Mouse (Mus musculus): ENCODE results near the gene Shb. TPM values are rescaled to one million over a fixed set of nuclear protein-coding genes. Genes with fewer than 3 reads are reported as not detected.

Gene Shb
- polyA plus RNA-seq, 1 experiment from 2014 or later: 1.2 TPM

DNA sequence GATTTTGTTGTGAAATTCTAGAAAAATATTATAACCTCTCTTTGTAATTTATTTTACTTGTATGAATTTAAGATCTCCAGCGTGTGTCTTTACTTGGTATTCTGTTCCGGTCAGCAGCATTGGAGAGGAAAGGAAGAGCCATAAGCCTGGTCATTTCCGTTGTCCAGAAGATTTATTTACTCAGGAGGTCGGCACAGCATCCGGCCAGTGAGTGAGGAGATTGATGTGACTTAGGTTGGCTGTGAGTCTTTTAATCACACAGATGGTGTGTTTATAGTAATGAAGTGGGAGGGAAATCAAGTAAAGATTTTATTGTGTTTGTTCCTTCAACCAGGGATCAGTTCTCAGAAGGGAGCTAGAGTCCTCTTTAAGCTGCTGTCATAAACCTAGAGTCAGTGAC lies 157.4 kb downstream of the Shb start:
- H3K27me3 ChIP-seq (ENCODE audit: low read depth, poor library complexity, severe bottlenecking): no peaks in the 10 kb centered on the region
- H3K27ac ChIP-seq (replicated peaks): no peak overlapping the region
- 97% methylated on average over 5 of the region's 5 CpGs for WGBS
- no peaks in the 10 kb centered on the region for H3K4me1 ChIP-seq
- no peak for DNase-seq (ENCODE audit: low spot score)
- H3K9me3 ChIP-seq (replicated peaks): no peaks in the 10 kb centered on the region
- peaks cover 78% of the 10 kb centered on the region for H3K36me3 ChIP-seq
- H3K4me3 ChIP-seq: no peak overlapping the region

Small RNAs within 50 kb of the gene (microRNA-seq; reads per million reads assigned to microRNA genes)
- gene Gm22518 (not detected), gene Gm25692 (not detected)

Other genes with a start within 250 kb of the Shb start
- gene Trmt10b, start 235.3 kb downstream of the Shb start, polyA plus RNA-seq (2016; fragmentation: Nextera tagmentation; extraction: Ambion mirVana): 19.3 and 20.7 TPM in 2 replicates
- gene Dcaf10, start 190.4 kb downstream of the Shb start, polyA plus RNA-seq (2016; fragmentation: Nextera tagmentation; extraction: Ambion mirVana): 7.7 and 8.1 TPM in 2 replicates
- gene Exosc3, start 189.7 kb downstream of the Shb start, polyA plus RNA-seq (2016; fragmentation: Nextera tagmentation; extraction: Ambion mirVana): 113 and 121 TPM in 2 replicates
- 78.3 and 80.1 TPM in 2 replicates for gene Slc25a51, start 123.7 kb downstream of the Shb start, polyA plus RNA-seq (2016; fragmentation: Nextera tagmentation; extraction: Ambion mirVana)